Mouse (Mus musculus) monocyte, adult 59 days (primary cell): Measurements from ENCODE around the gene Cd99l2. TPM values are rescaled to one million over a fixed set of nuclear protein-coding genes. Genes with fewer than 3 reads are reported as not detected.

Source experiments
- total RNA-seq, 2 experiments: library from RNA; stranded (reverse); gene quantifications; one replicate each; pipeline ENCODE4 v1.2.4; 2023

Gene Cd99l2
- 10 to 100 TPM in 1 of 2 experiments, 1 to 10 TPM in 1; 5.1 to 10.5 TPM for total RNA-seq

DNA sequence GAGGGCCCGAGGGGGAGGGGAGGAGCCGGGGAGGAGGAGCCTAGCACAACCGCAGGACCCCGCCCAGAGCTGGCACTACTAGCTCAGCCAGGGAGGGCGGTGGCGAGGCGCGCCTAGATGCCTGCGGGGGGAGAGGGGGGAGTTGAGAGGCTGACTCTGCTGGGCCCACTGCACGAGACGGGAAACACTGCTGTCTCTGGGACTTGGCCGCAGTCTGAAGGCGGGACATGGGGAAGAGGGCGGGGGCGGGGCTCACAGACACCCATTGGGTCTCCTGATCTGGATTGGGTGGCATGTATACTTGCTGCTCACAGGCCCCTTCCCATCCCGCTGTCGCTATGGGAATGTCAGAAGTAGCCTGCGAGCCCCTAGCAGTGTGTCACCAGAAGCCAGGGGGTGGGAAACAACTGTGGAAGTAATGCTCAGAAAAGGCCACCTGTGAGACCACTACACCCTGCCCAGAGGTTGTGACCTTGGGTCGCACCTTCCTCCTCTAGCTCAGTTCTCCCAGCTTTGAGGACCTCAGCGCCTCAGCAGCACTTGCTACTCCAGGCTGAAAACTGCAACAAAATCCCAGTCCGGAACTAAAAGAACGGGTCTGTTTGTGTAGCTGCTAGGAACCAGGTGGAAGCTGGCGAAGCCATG, at the start of gene Cd99l2:
Cd99l2 (minus strand) TSS at position 216 of the 645 bp plus-strand sequence.

Other genes with a start within 250 kb of the Cd99l2 start
- 10 to 100 TPM; 21.1 to 25.0 TPM for gene Mtmr1, start 128.1 kb downstream of the Cd99l2 start, total RNA-seq
- gene Hmgb3, start 63.1 kb upstream of the Cd99l2 start, total RNA-seq, result 1 to 10 TPM; 2.9 to 3.5 TPM
- not detected for gene Gpr50, start 170.8 kb upstream of the Cd99l2 start, total RNA-seq